Mouse (Mus musculus): Measurements from ENCODE around the gene Obsl1.

The Obsl1 gene

DNA sequence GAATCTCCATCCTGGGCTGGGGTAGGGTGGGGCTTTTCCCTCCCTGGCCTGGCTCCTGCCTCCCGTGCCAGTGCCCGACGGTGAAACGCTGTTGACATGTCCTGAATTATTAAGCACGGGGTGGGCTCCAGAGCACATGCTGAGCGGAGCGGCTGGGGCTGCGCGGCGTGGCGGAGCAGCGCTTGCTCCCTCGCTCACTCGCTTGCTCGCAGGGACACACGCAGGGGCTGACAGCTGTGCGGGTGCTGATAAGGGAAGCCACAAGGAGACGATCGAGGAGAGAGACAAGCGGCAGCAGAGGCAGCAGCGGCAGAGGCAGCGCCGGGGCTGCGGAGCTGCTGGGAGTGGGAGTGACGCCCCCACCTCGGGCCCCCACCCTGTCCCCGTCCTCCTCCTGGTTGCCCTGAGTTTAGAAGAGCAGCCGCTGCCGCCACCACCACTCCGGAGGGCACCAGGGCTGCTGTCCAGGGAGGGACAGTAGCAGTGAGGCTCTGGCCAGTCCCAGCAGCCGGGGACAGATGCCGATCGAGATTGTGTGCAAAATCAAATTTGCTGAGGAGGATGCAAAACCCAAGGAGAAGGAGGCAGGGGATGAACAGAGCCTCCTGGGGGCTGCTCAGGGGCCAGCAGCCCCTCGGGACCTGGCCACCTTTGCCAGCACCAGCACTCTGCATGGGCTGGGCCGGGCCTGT, 55.8 kb downstream of the Obsl1 start, which contains the start of gene Asic4:
Asic4 (plus strand) TSS at position 123 of the 692 bp plus-strand sequence.
- DNase-seq = no peak

DNA sequence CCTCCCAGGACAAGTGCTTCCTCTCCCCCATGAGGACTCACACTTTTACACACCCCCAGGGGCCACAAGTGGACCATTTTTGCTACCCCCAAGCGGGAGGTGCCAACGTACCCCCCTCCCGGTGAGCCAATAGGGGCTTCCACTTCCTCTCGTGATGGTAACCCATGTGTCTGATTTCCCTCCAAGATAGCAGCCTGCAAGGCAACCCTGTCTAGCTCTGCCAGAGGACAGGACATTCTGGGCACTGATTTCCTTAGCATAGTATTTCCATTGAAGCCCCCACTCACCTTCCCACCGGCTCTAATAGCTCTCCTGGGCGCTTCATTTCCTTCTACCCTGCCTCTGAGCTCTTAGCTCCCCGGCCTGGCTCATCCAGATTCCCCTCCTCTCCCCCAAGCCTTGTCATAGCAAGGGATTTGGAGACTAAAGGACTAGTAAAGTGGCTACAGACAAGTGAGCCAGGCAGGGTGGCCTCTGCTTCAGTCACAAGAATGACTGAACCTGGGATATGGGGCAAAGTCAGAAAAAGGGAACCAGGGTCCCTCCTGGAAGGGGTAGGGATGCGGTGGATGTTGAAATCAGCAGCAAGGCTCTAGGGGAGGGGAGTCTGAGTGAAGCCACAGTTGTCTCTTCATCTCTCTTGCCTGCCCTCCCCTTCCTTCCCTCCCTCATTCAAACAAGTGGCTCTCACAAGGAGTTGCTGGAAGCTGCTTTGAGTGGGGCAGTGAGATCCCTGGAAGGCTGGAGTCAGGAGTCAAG, 56.7 kb downstream of the Obsl1 start:
- no peak for DNase-seq

DNA sequence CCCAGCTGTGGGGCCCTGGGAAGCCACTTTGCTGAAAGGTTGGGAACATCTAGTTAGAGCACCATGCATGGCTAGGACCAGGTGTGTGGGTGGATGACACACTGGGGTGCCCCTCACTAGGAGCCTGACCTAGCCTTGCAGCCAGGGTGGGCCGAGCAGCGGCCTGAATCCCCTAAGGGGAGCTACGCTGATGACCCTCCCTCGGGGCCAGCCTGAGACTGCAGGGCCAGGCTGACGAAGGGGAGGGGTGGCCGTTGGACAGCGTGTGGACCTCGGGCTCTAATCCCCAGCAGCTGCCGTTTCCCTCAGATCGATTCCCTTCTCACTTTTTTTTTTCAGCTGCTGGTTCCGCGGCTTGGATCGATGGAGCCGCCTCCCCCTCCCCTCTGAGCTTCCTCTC, 57.3 kb downstream of the Obsl1 start:
- peak; percentile 46 for DNase-seq

DNA sequence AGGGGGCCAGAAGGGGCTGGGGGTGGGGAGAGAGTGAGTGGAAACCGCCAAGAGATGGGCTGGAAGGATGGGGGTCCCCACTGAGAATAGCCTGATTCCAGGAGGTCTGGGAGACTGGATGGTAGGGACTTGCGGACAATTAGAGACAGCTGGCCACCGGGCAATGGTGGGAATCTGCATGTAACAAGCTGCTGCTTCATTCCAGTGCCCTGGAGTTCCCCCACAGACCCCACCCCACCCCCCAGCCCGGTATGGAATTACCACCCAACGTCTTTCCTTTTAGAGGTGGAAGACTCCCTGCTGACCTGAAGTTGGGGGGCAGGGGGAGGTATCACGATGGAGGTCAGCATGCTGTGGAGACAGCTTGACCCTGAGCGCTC, 58.2 kb downstream of the Obsl1 start:
- peak; percentile 41 for DNase-seq

DNA sequence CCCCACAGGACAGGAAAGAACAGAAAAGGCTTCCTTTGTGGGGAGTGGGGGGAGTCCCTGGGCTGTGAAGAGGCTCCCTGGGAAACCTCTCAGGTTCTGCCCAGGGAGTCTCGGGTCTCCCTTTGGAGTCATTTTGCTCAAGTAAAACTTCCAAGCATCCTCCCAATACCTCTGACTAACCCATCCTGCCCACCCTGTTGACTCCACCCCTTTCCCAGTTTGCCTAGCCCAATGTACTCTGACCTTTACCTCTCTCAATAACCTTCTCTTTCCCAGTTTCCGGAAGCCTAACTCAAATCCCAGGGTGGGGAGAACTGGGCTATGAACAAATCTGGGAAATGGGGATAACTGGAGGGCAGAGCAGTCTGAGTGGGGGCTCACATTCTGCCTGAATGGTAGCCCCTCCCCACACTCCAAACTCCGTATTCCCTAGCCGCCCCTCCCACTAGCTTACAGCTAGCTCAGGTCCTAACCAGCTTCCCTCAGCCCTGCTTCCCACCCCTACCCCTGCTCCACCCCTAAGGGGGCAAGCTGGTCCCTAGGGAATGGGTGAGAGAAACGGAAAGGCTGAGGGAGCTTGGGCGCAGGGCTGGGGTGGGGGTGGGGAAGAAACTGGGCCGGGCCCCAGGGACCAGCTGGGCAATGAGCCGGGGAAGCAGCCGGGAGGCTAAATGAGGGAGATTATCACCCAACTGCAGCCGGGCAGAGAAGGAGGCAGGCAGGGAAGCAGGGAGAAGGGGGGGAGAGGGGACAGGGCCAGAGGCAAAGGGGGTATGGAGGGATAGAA, 58.8 kb downstream of the Obsl1 start:
- peak; percentile 53 for DNase-seq

DNA sequence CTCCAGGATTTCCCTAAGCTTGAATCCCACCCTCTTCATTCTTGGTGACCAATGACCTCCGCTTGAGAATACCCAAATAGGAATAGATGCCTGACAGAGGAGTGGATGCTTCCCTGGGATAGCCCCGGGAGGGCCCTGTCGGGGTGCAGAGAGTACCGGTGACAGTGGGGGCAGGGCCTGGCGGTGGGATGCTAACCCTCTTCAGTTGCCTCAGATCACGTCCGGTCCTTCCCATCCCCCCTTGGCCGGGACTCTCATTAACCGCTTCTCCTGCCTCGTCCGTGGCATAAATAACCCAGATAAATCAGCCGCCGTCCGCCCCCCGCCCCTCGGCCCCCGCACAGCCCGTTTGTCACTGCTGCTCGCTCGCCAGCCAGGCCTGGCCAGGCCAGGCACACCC, 59.6 kb downstream of the Obsl1 start:
- DNase-seq = peak; percentile 65

DNA sequence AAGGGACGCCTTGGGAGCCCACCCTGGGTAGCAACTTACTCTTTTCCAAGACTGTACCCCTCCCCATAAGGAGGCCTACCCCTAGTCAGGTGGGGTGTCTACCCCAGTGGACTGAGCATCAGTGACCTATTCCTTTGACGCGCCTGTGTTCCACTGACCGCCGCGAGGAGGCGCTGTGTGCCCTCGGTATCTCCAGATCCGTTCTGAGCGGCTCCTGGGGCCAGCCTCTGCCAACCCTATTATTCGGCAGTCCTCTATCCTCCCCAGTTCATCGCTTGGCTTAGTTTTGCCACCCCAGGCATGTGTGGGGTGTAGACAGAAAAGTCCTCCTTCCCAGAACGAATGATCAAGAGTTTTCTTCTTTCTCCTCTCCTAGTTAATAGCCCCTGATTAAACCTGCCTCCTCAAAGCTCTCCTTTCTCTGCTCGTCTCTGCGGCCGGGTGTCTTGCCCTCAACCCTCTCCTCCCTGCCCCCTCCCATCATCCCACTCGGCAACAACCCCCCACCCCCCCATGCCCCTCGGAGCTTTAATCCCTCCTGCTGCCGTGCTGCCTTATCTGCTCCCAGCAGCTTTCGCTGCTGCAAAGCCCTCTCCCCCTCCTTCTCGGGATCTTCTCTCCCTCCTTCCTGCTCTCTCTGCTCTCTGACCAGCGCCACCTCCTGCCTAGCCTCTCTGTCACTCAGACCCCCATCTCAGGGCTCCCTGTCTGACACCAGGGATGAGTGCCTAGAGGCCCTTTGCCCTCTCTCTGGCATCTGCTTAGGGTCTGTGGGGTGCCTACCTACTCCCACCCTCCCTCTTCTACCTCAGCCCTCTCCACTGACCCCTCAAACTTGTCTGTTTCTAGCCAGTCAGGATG, 60.3 kb downstream of the Obsl1 start:
- DNase-seq = peak; percentile 90

DNA sequence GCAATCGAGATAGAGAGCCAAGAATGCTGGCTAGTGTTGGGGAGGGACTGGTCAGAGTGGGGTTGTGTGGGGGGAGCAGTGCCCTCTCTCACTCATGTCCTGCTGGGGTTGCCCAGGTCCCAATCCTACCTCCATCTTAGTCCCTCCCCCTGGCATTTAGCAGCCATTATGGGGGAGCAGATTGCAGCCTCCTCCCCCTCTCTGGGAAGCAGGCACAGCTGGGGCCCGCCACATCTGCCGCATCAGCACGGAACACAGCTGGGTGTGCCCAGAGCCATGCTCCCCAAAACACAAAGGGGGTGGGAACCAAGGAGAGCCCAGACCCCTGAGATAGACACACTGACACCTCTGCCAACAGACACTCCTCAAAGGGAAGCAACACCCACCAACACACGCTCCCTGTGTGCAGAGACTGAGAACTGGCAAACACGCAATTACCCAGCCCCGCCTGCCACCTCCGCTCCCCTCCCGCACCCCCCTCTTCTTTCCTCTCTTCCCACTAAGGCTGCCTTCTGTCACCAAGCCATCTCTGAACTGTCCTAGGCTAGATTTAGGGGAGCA, 61.0 kb downstream of the Obsl1 start:
- DNase-seq = peak; percentile 81

DNA sequence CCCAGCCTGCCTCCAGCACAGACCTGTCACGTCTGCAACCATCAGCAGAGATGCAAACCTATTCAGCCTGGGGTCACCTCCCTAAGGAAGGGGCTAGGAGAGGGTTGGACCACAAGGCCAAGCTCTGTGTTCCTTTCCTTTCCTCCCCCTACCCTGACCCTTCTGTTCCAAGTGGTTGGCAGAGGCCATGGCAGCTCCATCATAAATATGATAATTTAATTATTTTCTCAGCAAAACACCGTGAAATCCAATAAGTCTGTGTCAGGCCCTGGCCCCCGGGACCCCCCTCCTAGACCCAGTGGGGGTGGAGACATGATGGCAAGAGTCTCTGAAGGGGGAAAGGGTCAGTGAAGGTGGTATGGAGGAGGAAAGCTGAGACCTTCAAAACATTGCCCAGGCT, 62.0 kb downstream of the Obsl1 start:
- peak; percentile 71 for DNase-seq

DNA sequence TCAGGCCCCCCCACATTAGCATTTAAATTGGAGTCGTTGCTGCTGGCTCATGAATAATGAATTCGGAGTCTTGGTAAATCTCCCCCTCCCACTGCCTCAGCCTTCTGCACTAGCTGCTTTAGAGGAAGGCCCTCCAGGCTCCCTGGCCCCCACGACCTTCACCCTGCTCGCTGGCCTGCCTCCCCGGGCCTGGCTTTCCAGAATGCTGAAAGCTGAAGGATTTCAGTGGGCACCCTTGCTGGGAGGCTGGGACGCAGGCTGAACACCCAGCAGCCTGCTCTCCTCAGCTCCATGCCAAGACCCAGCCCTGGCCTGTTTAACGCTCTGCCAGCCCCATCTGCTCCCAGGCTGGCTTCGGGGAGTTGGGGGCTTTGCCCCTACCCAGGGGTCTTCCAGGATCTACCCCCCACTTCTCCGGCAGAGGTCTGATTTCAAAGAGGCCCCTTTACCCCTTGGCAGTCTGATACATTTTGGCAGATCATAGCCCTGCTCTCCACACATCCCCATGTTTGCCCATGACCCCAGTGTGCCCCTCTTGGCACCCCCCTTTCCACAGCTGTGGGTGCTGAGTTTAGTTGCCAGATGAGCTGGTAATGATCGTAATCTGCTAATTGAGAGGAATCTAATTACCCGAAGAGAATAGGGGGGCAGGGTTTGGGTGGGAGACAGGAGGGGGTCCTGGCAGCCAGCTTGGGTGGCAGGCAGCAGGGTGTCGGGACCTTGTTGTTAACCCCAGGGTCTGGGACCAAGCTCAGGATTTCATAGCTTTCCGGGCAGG, 62.8 kb downstream of the Obsl1 start:
- DNase-seq = peak; percentile 88

DNA sequence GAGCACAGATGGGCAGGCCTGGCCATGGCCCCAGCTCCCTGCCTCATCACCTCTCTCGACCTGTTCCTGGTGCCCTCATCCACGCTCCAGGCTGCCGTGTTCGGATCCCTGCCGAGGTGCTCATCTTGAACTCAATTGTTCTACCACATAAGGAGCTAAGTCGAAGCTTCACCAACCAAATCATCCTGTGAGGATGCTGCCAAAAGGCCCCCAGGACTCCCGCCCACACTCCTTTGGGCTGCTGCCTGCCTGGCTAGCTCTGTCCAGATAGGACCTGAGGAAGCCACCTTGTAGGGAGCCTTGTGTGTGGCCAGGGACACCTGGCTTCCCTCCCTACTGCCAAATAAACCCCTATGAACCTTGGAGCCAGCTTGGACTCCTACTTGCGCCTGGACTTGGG, 63.4 kb downstream of the Obsl1 start:
- peak; percentile 97 for DNase-seq

DNA sequence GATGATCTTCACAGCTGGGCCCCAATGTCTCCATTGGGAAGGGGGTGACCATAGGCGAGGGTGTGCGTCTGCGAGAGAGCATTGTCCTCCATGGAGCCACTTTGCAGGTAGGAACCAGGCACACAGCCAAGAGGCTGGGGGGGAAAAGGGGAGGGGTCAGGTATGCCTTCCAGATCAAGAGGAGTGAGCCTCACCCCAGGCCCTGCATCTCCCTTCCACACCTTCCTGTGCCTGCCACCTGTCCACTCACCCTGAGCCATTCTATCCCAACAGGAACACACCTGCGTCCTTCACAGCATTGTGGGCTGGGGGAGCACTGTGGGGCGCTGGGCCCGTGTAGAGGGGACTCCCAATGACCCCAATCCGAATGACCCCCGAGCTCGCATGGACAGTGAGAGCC, 64.1 kb downstream of the Obsl1 start:
- DNase-seq = peak; percentile 86

DNA sequence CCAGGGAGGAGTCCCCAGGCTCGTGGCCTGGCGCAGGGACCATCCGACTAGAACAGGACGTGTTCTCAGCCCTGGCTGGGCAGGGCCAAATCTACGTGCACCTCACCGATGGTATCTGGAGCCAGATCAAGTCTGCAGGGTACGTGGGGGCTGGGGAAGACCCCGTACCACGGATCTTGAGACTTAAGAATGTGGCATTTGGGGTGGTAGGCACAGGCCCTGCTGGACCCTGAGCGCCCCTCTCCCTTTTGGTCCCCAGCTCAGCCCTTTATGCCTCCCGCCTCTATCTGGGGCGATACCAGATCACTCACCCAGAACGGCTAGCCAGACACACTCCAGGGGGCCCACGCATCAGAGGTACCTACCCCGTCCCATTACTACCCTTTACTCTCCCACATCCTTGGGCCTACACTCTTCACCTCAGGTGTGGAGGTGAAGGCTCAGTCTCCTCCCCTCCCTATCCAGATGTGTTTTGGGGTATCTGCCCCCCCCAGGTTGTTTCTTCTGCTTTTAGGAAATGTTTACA, 64.7 kb downstream of the Obsl1 start:
- peak; percentile 73 for DNase-seq

DNA sequence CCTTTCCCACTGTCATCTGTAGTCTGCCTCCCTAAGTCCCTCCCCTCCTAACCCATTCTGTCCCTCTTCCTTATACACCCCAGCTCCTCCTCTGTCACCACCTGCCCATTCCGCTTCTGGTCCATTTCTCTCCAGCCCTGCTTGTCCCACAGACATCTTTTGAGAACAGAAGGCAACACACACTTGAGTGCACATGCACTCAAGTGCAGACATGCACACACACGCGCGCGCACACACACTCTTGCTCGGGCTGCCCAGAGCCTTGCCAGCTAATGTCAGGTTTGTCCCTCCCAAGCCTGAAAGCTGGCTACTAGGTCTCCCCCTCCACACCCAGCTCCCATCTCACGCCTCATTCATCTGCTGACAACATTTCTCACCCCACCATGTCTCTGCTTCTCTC, 65.6 kb downstream of the Obsl1 start:
- peak; percentile 84 for DNase-seq

DNA sequence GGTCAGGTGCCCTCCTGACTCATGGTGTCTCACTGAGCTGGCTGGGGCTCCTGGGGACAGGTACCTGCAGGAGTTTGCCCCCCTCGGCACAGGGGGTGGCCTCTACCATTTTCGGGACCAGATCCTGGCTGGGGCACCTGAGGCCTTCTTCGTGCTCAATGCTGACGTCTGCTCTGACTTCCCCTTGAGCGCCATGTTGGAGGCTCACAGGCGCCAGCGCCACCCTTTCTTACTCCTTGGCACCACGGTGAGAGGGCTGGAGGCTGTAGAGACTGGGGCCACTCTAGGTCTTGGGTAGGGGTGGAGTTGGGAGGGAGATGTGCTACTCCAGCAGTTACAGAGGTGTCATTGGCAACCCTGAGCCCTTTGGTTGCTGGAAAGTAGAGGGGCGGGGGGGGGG, 67.5 kb downstream of the Obsl1 start:
- peak; percentile 65 for DNase-seq

DNA sequence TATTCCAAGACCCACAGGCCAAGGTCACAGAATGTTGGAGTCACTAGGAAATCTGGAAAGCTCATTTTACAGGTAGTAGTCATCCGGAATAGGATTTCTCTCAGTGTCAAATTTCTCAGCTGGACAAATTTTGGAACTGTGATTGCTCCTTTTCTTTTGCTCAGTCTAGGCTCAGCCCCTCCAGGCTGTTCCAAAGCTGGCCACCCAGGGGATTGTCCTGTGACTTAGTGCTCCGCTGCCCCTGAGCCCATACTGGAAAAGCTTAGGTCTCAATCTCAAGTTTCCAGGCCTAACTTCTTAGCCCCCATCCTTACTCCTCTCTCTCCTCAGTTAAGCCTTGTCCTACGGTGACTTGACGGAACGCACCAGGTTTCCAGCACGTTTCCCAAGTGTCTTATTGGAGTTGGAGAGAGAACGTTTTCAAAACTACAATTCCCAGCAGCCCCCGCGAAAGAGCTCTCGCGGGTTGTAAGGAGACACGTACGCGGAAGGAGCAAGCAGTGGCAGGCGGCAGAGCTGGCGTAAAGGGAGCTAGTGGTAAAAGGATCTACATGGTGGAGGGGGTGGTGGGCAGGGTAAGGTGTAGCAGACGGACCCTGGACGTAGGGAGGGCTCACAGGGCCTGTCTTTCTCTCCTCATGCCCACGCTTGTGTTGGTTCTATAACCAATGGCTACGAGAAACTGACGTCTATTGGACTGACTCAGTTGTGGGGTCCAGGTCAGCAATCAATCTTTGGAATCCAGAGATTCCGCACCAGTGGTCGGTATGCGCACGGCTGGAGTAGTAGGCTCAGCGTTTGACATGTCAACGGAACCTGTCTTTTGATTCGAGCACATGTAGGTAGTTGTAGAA, 70.5 kb downstream of the Obsl1 start, which contains the start of gene Gmppa:
Gmppa (plus strand) TSS at position 456 of the 854 bp plus-strand sequence.
- DNase-seq = peak; percentile 82
